8 mouse cellular contexts compared by ENCODE assay signal in genomic region chr19:3325771-3326478, GRCm38 (mm10). TPM values are rescaled to one million over a fixed set of nuclear protein-coding genes. Genes with fewer than 3 reads are reported as not detected.
DNase-seq lines count a peak whose midpoint lies in the region; ATAC-seq and TF ChIP-seq lines count a peak whose summit lies in the region.

No protein-coding gene starts in this region.

- TF ChIP-seq CTCF in CH12.LX (conservative IDR thresholded peaks at IDR 0.05 in 1 of 2, IDR thresholded peaks at IDR 0.05 in 1 of 2; ENCODE audit: low read depth in 2 of 2, low read length in 2 of 2): no peak

- H3K9ac ChIP-seq in CH12.LX (ENCODE audit: insufficient read depth, low read depth) (peak overlapping the region; percentile 42), ES-E14 (ENCODE audit: insufficient read depth, low read depth, low read length, poor library complexity, severe bottlenecking) (peak overlapping the region; percentile 40; the same call in 1 of the 2 replicates)
- H3K9ac ChIP-seq in heart, embryonic 13.5 days: peak overlapping the region; percentile 77
- H3K9ac ChIP-seq in neural tube, embryonic 12.5 days: peak overlapping the region; percentile 21; the same call in 1 of the 2 replicates

- in situ Hi-C loops in CH12.LX (cut with MboI; ENCODE audit: low pct_ligation_motif_present, low pct_unique_long_range_greater_than_20kb, low sequenced_read_pairs): no loop called here
- in situ Hi-C loops in ES-E14 (cut with MboI; ENCODE audit: low sequenced_read_pairs in 2 of 2, unreplicated experiment in 2 of 2): no loop called here

- 39% methylated on average over 15 of the region's 15 CpGs for WGBS in heart, embryonic 13.5 days
- 46% methylated on average over 15 of the region's 15 CpGs for WGBS in limb, embryonic 10.5 days
- WGBS in neural tube, embryonic 12.5 days: 44% methylated on average over 15 of the region's 15 CpGs

- H3K27ac ChIP-seq in CH12.LX (ENCODE audit: insufficient read depth, low read depth): no peak overlapping the region
- H3K27ac ChIP-seq in ES-E14 (ENCODE audit: insufficient read depth, low read depth, low read length, poor library complexity, severe bottlenecking): 0 out of 2 replicates have a peak overlapping the region, but pooled peaks have one; percentile 14
- peak overlapping the region; percentile 96 for H3K27ac ChIP-seq in heart, embryonic 13.5 days (replicated peaks)
- peak overlapping the region; percentile 86 for H3K27ac ChIP-seq in limb, embryonic 10.5 days
- H3K27ac ChIP-seq in neural tube, embryonic 12.5 days: no peak overlapping the region

- H3K4me2 ChIP-seq in CH12.LX (ENCODE audit: insufficient read depth, low read depth, poor library complexity, severe bottlenecking): peak overlapping the region; percentile 64
- H3K4me2 ChIP-seq in heart, embryonic 13.5 days: peak overlapping the region; percentile 98
- H3K4me2 ChIP-seq in neural tube, embryonic 12.5 days (replicated peaks): peak overlapping the region; percentile 90

- ATAC-seq in heart, embryonic 13.5 days (ENCODE audit: extremely low read depth, insufficient number of reproducible peaks, low FRiP score, low TSS enrichment): no peak
- ATAC-seq in neural tube, embryonic 12.5 days (ENCODE audit: low FRiP score, low read depth): no peak

- no peaks in the 10 kb centered on the region for H3K36me3 ChIP-seq in CH12.LX (replicated peaks in 1 of 2; ENCODE audit: control insufficient read depth in 1 of 2, insufficient read depth in 1 of 2, low read length in 1 of 2)
- H3K36me3 ChIP-seq in ES-E14 (ENCODE audit: control insufficient read depth, insufficient read depth, low read length, poor library complexity, severe bottlenecking): no peaks in the 10 kb centered on the region
- H3K36me3 ChIP-seq in heart, embryonic 13.5 days: no peaks in the 10 kb centered on the region
- no peaks in the 10 kb centered on the region for H3K36me3 ChIP-seq in limb, embryonic 10.5 days
- H3K36me3 ChIP-seq in neural tube, embryonic 12.5 days: no peaks in the 10 kb centered on the region

- H3K9me3 ChIP-seq in CH12.LX (replicated peaks; ENCODE audit: low read length) (peaks cover 5% of the 10 kb centered on the region), ES-E14 (ENCODE audit: control insufficient read depth, insufficient read depth, low read depth, low read length) (no peaks in the 10 kb centered on the region)
- H3K9me3 ChIP-seq in heart, embryonic 13.5 days: no peaks in the 10 kb centered on the region
- no peaks in the 10 kb centered on the region for H3K9me3 ChIP-seq in limb, embryonic 10.5 days (replicated peaks)
- no peaks in the 10 kb centered on the region for H3K9me3 ChIP-seq in neural tube, embryonic 12.5 days

- H3K27me3 ChIP-seq in CH12.LX (replicated peaks): peaks cover 6% of the 10 kb centered on the region
- H3K27me3 ChIP-seq in heart, embryonic 13.5 days (replicated peaks): no peaks in the 10 kb centered on the region
- H3K27me3 ChIP-seq in limb, embryonic 10.5 days (ENCODE audit: low read depth, poor library complexity, severe bottlenecking): peaks cover 36% of the 10 kb centered on the region
- H3K27me3 ChIP-seq in neural tube, embryonic 12.5 days (replicated peaks): peaks cover 38% of the 10 kb centered on the region

- peak overlapping the region in 2 of 3 experiments; percentile 25 to 59 for H3K4me3 ChIP-seq in CH12.LX (replicated peaks in 1 of 3; ENCODE audit: low read depth in 2 of 3, low read length in 2 of 3, poor library complexity in 1 of 3)
- H3K4me3 ChIP-seq in ES-E14 (ENCODE audit: insufficient read depth in 1 of 2, low read depth in 1 of 2, low read length in 2 of 2, poor library complexity in 1 of 2, severe bottlenecking in 1 of 2): peak overlapping the region; percentile 31 to 81
- H3K4me3 ChIP-seq in heart, embryonic 13.5 days: peak overlapping the region; percentile 78
- H3K4me3 ChIP-seq in limb, embryonic 10.5 days: peak overlapping the region; percentile 70
- H3K4me3 ChIP-seq in neural tube, embryonic 12.5 days: peak overlapping the region; percentile 11; the same call in 1 of the 2 replicates

- no peaks in the 10 kb centered on the region for H3K79me2 ChIP-seq in CH12.LX (replicated peaks; ENCODE audit: control insufficient read depth, extremely low read depth, insufficient read depth, poor library complexity, severe bottlenecking)

- peaks cover 2 to 29% of the 10 kb centered on the region in 2 experiments for H3K4me1 ChIP-seq in CH12.LX (ENCODE audit: control insufficient read depth in 1 of 2, insufficient read depth in 2 of 2)
- H3K4me1 ChIP-seq in ES-E14 (ENCODE audit: control insufficient read depth in 2 of 2, insufficient read depth in 2 of 2, low read length in 2 of 2, poor library complexity in 1 of 2): peaks cover 0 to 16% of the 10 kb centered on the region in 2 experiments; a peak in 3 of 4 replicates
- H3K4me1 ChIP-seq in heart, embryonic 13.5 days: peaks cover 55% of the 10 kb centered on the region
- H3K4me1 ChIP-seq in limb, embryonic 10.5 days: peaks cover 47% of the 10 kb centered on the region
- H3K4me1 ChIP-seq in neural tube, embryonic 12.5 days: peaks cover 27% of the 10 kb centered on the region; the same call in 1 of the 2 replicates

- dilution Hi-C loops in CH12.LX (cut with MboI; ENCODE audit: extremely low pct_ligation_motif_present, extremely low pct_unique_long_range_greater_than_20kb, low sequenced_read_pairs): no loop called here

- no peak for TF ChIP-seq RAD21 in CH12.LX (IDR thresholded peaks at IDR 0.05; ENCODE audit: low read depth, low read length)

- DNase-seq in CH12.LX (ENCODE audit: extremely low read depth) (no peak), ES-E14 (ENCODE audit: low read depth, low spot score) (no peak)
- DNase-seq in limb, embryonic 10.5 days (ENCODE audit: low spot score): no peak
- no peak for DNase-seq in c-Kit-positive CD71-positive TER-119-positive erythroid progenitor cells, embryonic 14.5 days (ENCODE audit: low spot score)
- no peak for DNase-seq in gastrocnemius, postnatal 4 days (ENCODE audit: low spot score in 2 of 2)
- DNase-seq in ovary, adult 18-20 months (ENCODE audit: low spot score): no peak

- no peak for TF ChIP-seq POLR2A in CH12.LX (IDR thresholded peaks at IDR 0.05; ENCODE audit: low read depth, low read length)

- no peak for TF ChIP-seq EP300 in CH12.LX (IDR thresholded peaks at IDR 0.05; ENCODE audit: low read length)

TF ChIP-seq in CH12.LX, 34 proteins besides CTCF, POLR2A, EP300 and RAD21 (continues in another document):
- no peak for TF ChIP-seq RCOR1 (conservative IDR thresholded peaks at IDR 0.05; ENCODE audit: low read depth, low read length)
- no peak for TF ChIP-seq JUN (IDR thresholded peaks at IDR 0.05; ENCODE audit: insufficient read depth, low read depth, low read length)
- TF ChIP-seq MAX (IDR thresholded peaks at IDR 0.05; ENCODE audit: low read length): no peak
- TF ChIP-seq ZC3H11A (IDR thresholded peaks at IDR 0.05; ENCODE audit: low read depth, low read length): no peak
- TF ChIP-seq IRF4 (IDR thresholded peaks at IDR 0.05; ENCODE audit: low read depth, low read length): no peak
- no peak for TF ChIP-seq ZMIZ1 (IDR thresholded peaks at IDR 0.05; ENCODE audit: low read depth, low read length)
- TF ChIP-seq MAZ (IDR thresholded peaks at IDR 0.05; ENCODE audit: low read depth, low read length): no peak
- no peak for TF ChIP-seq SMC3 (IDR thresholded peaks at IDR 0.05; ENCODE audit: low read depth, low read length)
- TF ChIP-seq MXI1 (IDR thresholded peaks at IDR 0.05; ENCODE audit: low read depth, low read length): no peak

TF ChIP-seq in ES-E14, 5 proteins besides CTCF, POLR2A, EP300 and RAD21:
- TF ChIP-seq ZC3H11A (IDR thresholded peaks at IDR 0.05; ENCODE audit: borderline replicate concordance, low read depth, low read length): no peak

RNA-seq across cellular contexts. Expression of gene Cpt1a, which starts 3.8 kb away (rescaled TPM):
- total RNA-seq in CH12.LX (2012; rRNA removed) (4.5 and 4.6 TPM in 2 replicates), CH12.LX (2014; rRNA removed) (0.77 and 0.81 TPM in 2 replicates), ES-E14 (2012; rRNA removed) (15.7 and 29.9 TPM in 2 replicates)
- polyA plus RNA-seq in CH12.LX (2012; ENCODE audit: insufficient read length, low read depth): 2.3 and 2.6 TPM in 2 replicates
- 23.1 and 23.8 TPM in 2 replicates for polyA plus RNA-seq in heart, embryonic 13.5 days (2015; fragmentation: Nextera tagmentation; extraction: Ambion mirVana)
- 2.7 and 8.2 TPM in 2 replicates for polyA plus RNA-seq in limb, embryonic 10.5 days (2016; fragmentation: Nextera tagmentation; extraction: Ambion mirVana)
- 10.0 and 10.6 TPM in 2 replicates for polyA plus RNA-seq in neural tube, embryonic 12.5 days (2016; fragmentation: Nextera tagmentation; extraction: Ambion mirVana)
- 10 to 100 TPM; 52.0 to 67.5 TPM for total RNA-seq in gastrocnemius, postnatal 4 days (2021)

RNA-seq across cellular contexts. Expression of gene Ighmbp2, which starts 43.1 kb away (rescaled TPM):
- 11.0 and 11.2 TPM in 2 replicates for total RNA-seq in CH12.LX (2012; rRNA removed)
- total RNA-seq in CH12.LX (2014; rRNA removed): 7.1 and 7.6 TPM in 2 replicates
- 10.1 and 10.3 TPM in 2 replicates for polyA plus RNA-seq in CH12.LX (2012; ENCODE audit: insufficient read length, low read depth)
- total RNA-seq in ES-E14 (2012; rRNA removed): 13.2 and 15.8 TPM in 2 replicates
- 5.8 TPM in 2 replicates for polyA plus RNA-seq in heart, embryonic 13.5 days (2015; fragmentation: Nextera tagmentation; extraction: Ambion mirVana)
- 12.6 and 15.1 TPM in 2 replicates for polyA plus RNA-seq in limb, embryonic 10.5 days (2016; fragmentation: Nextera tagmentation; extraction: Ambion mirVana)
- polyA plus RNA-seq in neural tube, embryonic 12.5 days (2016; fragmentation: Nextera tagmentation; extraction: Ambion mirVana): 11.5 and 11.8 TPM in 2 replicates
- total RNA-seq in gastrocnemius, postnatal 4 days (2021): 1 to 10 TPM; 5.9 to 6.1 TPM

RNA-seq across cellular contexts. Expression of gene Mrpl21, which starts 43.2 kb away (rescaled TPM):
- total RNA-seq in CH12.LX (2012; rRNA removed) (86.0 and 114 TPM in 2 replicates), CH12.LX (2014; rRNA removed) (129 and 145 TPM in 2 replicates), ES-E14 (2012; rRNA removed) (94.5 and 105 TPM in 2 replicates)
- 116 and 121 TPM in 2 replicates for polyA plus RNA-seq in CH12.LX (2012; ENCODE audit: insufficient read length, low read depth)
- 93.0 and 103 TPM in 2 replicates for polyA plus RNA-seq in heart, embryonic 13.5 days (2015; fragmentation: Nextera tagmentation; extraction: Ambion mirVana)
- 153 and 161 TPM in 2 replicates for polyA plus RNA-seq in limb, embryonic 10.5 days (2016; fragmentation: Nextera tagmentation; extraction: Ambion mirVana)
- 104 and 113 TPM in 2 replicates for polyA plus RNA-seq in neural tube, embryonic 12.5 days (2016; fragmentation: Nextera tagmentation; extraction: Ambion mirVana)
- 10 to 100 TPM; 63.7 to 67.5 TPM for total RNA-seq in gastrocnemius, postnatal 4 days (2021)

Comparison
In these comparisons a context has a peak if more than half of its experiments do, and no peak if none do; other contexts are left out.
1. H3K27ac ChIP-seq: peak in ES-E14 (single experiment), heart, embryonic 13.5 days (single experiment) and limb, embryonic 10.5 days (single experiment); none in CH12.LX (single experiment) and neural tube, embryonic 12.5 days (single experiment).
2. H3K4me3 ChIP-seq: peak in every context shown above with its lines; median percentile 78 in heart, embryonic 13.5 days; 70 in limb, embryonic 10.5 days; 56 in ES-E14; 42 in CH12.LX; 11 in neural tube, embryonic 12.5 days.
3. H3K9ac ChIP-seq: peak in every context shown above with its lines; median percentile 77 in heart, embryonic 13.5 days; 42 in CH12.LX; 40 in ES-E14; 21 in neural tube, embryonic 12.5 days.
4. Peak in every context shown above with its lines, with median percentiles within 50 percentile points of each other: H3K4me2 ChIP-seq.